Mouse (Mus musculus): ENCODE measurements at regions not wholly inside any gene's neighbourhood (a gene's known extent, or its start where the extent isn't known, plus 50 kb on each side); places are given as distances from the start of the nearest gene placed in this dataset.
"Not testable (repeated sequence)": the region's sequence is repeated elsewhere in the genome, so short reads cannot be mapped to it uniquely, and the experiment has no call there.

DNA sequence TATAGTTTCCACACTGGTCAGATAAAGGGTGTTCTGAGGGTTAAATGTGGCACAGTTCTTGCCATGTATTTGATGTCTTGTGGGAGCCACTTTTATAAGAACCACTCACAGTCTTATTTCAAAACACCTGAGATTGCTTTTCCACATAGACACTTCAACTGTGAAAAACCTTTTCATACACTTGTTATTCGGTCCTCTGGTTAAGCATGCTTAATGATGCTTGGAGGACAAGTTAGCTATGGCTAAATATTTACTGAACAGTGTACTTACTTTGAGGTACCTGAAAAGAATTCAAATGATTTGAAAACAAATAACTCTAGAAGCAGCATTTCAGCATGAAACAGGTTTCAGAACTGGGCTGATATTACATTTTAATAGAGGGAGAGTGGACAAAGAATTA lies 359.2 kb downstream of the Tm4sf1 start:
- not testable (repeated sequence) for TF ChIP-seq MAFK (IDR thresholded peaks at IDR 0.05; ENCODE audit: insufficient read depth, low read depth, low read length); ZNF384 (IDR thresholded peaks at IDR 0.05; ENCODE audit: low read depth, low read length); CHD2 (IDR thresholded peaks at IDR 0.05; ENCODE audit: low read depth, low read length); HCFC1 (IDR thresholded peaks at IDR 0.05; ENCODE audit: borderline replicate concordance, insufficient read depth, low read length)

All from ES-E14 (cell line).